Mouse (Mus musculus) urinary bladder, adult 18-20 months (tissue): ENCODE measurements around the gene Brcc3.
A peak's percentile ranks its signal among the peaks of the same experiment; 100 is the strongest.

Experiments
- DNase-seq, 2 experiments: peaks; one replicate each; pipeline ENCODE4 v3.0.0; 2022; ENCODE audit warnings: low spot score in 2 of 2, mixed read lengths in 2 of 2

The Brcc3 gene

DNA sequence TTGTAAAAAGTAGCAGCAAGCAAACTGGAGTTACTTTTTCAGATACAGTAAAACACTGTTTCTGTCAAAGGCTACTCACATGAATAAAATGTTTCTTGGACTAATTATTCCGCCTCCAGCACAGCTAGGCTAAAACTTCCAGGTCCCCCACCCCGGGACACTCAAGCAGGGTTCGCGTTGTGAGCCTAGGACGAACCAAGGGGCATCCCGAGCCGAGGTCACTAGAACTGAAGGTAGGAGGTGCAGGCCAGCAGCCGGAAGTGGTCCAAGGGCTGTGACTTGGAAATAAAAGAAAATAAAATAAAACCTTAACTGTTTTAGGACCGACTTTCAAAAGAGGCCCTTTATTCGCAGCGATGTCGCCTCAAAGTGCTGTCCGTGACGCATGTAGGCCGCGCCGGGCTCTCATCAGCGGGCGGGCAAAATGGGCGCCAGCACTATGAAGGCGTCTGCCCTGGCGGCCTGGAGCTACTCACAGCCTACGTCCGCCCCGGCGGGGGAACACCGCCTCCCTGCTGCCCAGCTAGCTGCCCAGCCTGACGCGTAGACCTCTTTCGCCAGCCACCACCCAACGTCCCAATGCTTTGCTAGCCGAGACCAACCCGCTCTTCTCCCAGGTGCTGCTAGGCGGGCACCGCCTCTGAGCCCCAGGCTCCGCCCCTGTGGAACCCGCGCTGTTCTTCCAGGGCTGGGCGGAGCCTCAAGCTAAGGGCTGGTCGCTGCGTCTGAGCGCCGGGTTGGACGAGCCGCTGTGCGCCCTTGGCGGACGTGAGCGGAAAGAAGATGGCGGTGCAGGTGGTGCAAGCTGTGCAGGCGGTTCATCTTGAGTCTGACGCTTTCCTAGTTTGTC lies at the start of gene Brcc3, which contains the start of the genes Cmc4 and Mtcp1:
Brcc3 (plus strand) TSS at position 693 of the 850 bp plus-strand sequence.
Cmc4 (minus strand) TSS at position 649 of the 850 bp plus-strand sequence.
Mtcp1 (minus strand) TSS at position 653 of the 850 bp plus-strand sequence.
- DNase-seq = peak; percentile 69 to 83

- DNase-seq = no peak
These were observed 46.2 kb upstream of the Brcc3 start for GRCm38 (mm10) chrX:75370197-75370596.

GRCm38 (mm10) chrX:75372666-75373425 lies 43.6 kb upstream of the Brcc3 start:
- no peak for DNase-seq

DNA sequence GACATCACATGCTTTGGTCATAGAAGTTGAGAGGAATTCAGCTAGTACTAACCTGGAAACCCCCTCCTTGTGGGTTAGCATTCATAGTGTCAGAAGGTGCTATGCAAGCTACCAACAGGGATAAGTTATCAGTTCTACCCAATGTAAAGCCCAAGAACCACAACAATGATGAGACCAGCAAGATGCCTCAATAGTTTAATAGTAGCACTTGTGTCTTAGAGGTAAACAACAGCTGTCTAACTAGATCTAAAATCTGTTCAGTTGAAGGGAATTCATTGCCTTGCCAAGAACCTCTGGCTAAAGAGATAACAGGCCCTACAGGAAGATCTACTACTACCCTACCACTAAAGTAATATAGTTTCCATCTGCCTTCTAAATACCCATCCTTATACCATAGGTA lies 39.6 kb upstream of the Brcc3 start:
- DNase-seq = no peak

GRCm38 (mm10) chrX:75381176-75381575 lies 35.3 kb upstream of the Brcc3 start:
- DNase-seq = no peak

- DNase-seq = no peak
These were observed 34.7 kb upstream of the Brcc3 start for GRCm38 (mm10) chrX:75381699-75382098.

GRCm38 (mm10) chrX:75382195-75382771 lies 34.1 kb upstream of the Brcc3 start, which contains the start of the genes Fundc2 and F8:
TSS of gene Fundc2 (plus strand) at chrX:75382399.
TSS of gene F8 (minus strand) at chrX:75382615.
- peak; percentile 10 to 35 for DNase-seq

DNA sequence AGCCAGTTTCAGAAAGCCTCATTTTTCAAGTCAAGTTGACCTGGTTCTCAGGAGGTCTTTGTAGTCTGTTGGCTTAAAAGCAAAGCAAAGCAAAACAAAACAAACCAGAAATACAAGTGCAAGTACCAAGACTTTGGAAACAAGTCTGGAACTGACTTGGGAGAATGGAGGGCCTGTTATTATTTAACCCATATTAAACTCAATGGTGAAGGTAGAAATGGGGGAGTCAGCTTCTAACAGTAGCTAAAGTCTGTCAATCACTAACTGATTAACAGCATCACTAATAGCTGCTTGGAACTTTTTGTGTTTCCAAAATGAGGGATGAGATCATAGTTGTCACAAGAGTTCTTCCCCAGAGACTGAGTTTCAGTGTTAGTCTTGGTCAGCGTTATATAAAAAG lies 17.0 kb upstream of the Brcc3 start:
- DNase-seq = no peak

GRCm38 (mm10) chrX:75402668-75403067 lies 13.8 kb upstream of the Brcc3 start:
- DNase-seq = no peak

DNA sequence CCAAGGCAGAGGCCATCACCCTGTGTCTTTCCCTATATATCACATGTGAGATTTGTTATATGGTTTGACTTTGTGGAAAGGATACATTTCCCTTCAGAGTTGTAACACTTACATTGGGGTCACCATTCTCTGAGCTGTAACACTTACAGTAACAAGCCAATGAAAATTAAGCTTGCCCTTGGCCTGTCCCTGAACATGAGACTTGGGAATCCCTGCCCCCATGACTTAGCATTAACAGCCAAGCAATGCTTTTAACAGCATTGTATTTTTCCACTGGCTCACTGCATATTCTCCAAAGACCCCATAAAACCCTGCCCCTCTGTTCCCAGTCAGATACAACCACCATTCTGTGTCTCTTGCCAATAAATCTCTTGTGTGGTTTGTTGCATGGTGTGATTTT lies 13.1 kb upstream of the Brcc3 start:
- no peak for DNase-seq

GRCm38 (mm10) chrX:75409711-75410110 lies 6.7 kb upstream of the Brcc3 start:
- no peak for DNase-seq

- no peak for DNase-seq
These were observed 38.2 kb downstream of the Brcc3 start for GRCm38 (mm10) chrX:75454597-75454996.

DNA sequence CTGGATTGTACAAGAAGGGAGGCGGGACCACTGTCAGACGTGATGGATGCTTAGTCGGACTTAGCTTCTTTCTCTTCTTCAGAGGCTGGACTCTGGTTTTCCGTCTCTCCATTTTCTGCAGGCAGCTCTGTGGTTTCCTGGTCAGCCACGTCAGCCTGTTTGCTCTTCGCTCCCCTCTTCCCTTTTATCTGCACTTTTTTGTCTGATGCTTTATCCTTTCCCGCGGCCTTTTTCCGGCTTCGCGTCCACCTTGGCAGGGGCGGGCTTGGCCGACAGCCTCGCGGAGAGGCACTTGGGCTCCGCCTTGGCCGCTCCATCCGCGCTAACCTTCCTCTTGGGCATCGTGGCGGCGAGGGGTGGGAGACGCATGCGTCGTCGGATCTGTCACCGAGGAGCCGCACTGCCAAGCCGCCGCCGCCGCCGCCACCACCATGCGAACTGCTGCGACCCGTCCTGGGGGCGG lies 58.8 kb downstream of the Brcc3 start:
- peak; percentile 11 to 18 for DNase-seq

GRCm38 (mm10) chrX:75489886-75490285 lies 73.5 kb downstream of the Brcc3 start:
- DNase-seq = no peak
